Mouse (Mus musculus) embryonic facial prominence, embryonic 14.5 days (tissue): ENCODE data around the gene Avpr2. TPM values are rescaled to one million over a fixed set of nuclear protein-coding genes. Genes with fewer than 3 reads are reported as not detected.

Source experiments
- ATAC-seq: fragments of 200-750 bp; cut with Nextera tagmentation; 2 replicates; pipeline ENCODE4 v1.8.0; 2017; ENCODE audit warnings: low read depth, moderate number of reproducible peaks, moderate TSS enrichment
- DNase-seq: peaks from one replicate; pipeline ENCODE4 v3.0.0-alpha.2; 2015; ENCODE audit warnings: low spot score
- H3K27ac ChIP-seq: fragments of 300-500 bp; sonication (generic); replicated peaks from 2 replicates; pipeline ENCODE4 v1.5.1; 2014; ENCODE audit warnings: low read depth, mild to moderate bottlenecking, low read length, moderate library complexity
- H3K27me3 ChIP-seq: fragments of 300-500 bp; sonication (generic); replicated peaks from 2 replicates; pipeline ENCODE4 v1.6.1; 2014; ENCODE audit warnings: low read length; ENCODE audit not compliant: control insufficient read depth, insufficient read depth
- H3K36me3 ChIP-seq: fragments of 300-500 bp; sonication (generic); 2 replicates; pipeline ENCODE4 v1.6.1; 2014; ENCODE audit warnings: low read length, mixed read lengths; ENCODE audit not compliant: control insufficient read depth, insufficient read depth
- H3K4me1 ChIP-seq: fragments of 300-500 bp; sonication (generic); 2 replicates; pipeline ENCODE4 v1.6.1; 2014; ENCODE audit warnings: antibody characterized with exemption, low read length; ENCODE audit not compliant: control insufficient read depth, insufficient read depth
- H3K4me2 ChIP-seq: fragments of 300-500 bp; sonication (generic); 2 replicates; pipeline ENCODE4 v1.6.1; 2014; ENCODE audit warnings: low read depth, mild to moderate bottlenecking, low read length, moderate library complexity, mixed read lengths
- H3K4me3 ChIP-seq: fragments of 300-500 bp; sonication (generic); 2 replicates; pipeline ENCODE4 v1.5.1; 2014; ENCODE audit warnings: low read depth, mild to moderate bottlenecking, low read length
- H3K9ac ChIP-seq: fragments of 300-500 bp; sonication (generic); 2 replicates; pipeline ENCODE4 v1.6.1; 2014; ENCODE audit warnings: low read depth, mild to moderate bottlenecking, low read length, moderate library complexity, mixed read lengths
- H3K9me3 ChIP-seq: fragments of 300-500 bp; sonication (generic); 2 replicates; pipeline ENCODE4 v1.6.1; 2016; ENCODE audit warnings: low read length; ENCODE audit not compliant: control insufficient read depth
- WGBS: fragments of 180-500 bp; shearing (Covaris S2); extraction: QIAGEN DNeasy Blood & Tissue Kit; methylation state at CpG from one replicate; pipeline ENCODE4 v1.1.7; 2014; 5-methylcytosine and 5-hydroxymethylcytosine counted together
- polyA plus RNA-seq: library from polyadenylated mRNA; unstranded; fragments of >200 nt; fragmentation: Nextera tagmentation; extraction: Ambion mirVana; gene quantifications from 2 replicates; pipeline ENCODE4 v1.2.1, GENCODE M21; 2014

The Avpr2 gene
- polyA plus RNA-seq, 1 experiment from 2014 or later = not detected

DNA sequence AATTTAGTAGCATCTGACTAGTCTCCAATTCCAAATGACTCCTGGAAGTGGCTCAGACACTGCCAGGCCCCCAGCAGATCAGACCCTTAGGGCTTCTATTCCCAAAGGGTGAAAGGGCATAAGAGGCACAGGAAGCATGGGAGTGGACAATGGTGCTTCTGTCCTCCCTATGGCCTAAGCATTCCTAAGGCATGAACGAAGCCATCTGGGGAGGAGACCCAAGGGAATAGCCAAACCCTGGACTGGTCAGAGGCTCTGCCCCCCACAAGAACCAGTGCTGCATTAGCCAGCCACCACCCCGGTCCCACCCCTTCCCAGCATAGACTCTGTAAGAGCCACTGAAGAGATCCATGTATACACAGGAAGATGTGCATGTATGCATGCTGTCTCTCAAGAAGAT, 16.0 kb upstream of the Avpr2 start:
- peaks cover 12% of the 10 kb centered on the region for H3K27me3 ChIP-seq
- H3K9me3 ChIP-seq = no peaks in the 10 kb centered on the region
- H3K4me3 ChIP-seq = no peak overlapping the region
- no peak overlapping the region for H3K4me2 ChIP-seq
- ATAC-seq (0 out of 2 replicates have a peak, but pooled peaks have one; percentile 31), DNase-seq (no peak)
- WGBS = 44% methylated on average over 2 of the region's 2 CpGs
- H3K36me3 ChIP-seq = no peaks in the 10 kb centered on the region
- H3K9ac ChIP-seq = no peak overlapping the region
- H3K4me1 ChIP-seq = no peaks in the 10 kb centered on the region
- no peak overlapping the region for H3K27ac ChIP-seq

DNA sequence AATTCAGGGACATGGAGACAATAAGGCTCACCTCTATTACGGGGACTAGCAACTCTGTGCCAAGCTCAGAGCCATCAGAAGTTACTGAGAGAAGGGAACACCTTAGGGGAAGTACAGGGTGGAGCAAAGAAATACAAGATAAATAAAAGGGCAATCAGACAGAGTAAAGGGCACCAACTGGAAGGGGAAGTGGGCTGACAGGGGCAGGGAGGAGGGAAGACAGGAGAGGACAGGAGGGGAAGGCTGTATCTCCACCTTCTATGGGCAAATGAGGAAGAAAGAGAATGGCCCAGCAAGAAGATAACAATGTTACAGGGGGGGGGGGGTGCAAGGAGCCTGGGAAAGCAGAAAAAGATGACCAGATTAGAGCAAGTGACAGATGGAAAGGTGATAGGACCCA, 14.9 kb upstream of the Avpr2 start:
- Histone ChIP-seq H3K4me1 (no peaks in the 10 kb centered on the region), H3K4me3 (no peak overlapping the region), H3K9ac (no peak overlapping the region), H3K9me3 (no peaks in the 10 kb centered on the region), H3K27me3 (peaks cover 14% of the 10 kb centered on the region), H3K4me2 (no peak overlapping the region), H3K36me3 (no peaks in the 10 kb centered on the region), H3K27ac (no peak overlapping the region)
- ATAC-seq (no peak), DNase-seq (no peak)
- WGBS = 55% methylated on average over 1 of the region's 1 CpGs

DNA sequence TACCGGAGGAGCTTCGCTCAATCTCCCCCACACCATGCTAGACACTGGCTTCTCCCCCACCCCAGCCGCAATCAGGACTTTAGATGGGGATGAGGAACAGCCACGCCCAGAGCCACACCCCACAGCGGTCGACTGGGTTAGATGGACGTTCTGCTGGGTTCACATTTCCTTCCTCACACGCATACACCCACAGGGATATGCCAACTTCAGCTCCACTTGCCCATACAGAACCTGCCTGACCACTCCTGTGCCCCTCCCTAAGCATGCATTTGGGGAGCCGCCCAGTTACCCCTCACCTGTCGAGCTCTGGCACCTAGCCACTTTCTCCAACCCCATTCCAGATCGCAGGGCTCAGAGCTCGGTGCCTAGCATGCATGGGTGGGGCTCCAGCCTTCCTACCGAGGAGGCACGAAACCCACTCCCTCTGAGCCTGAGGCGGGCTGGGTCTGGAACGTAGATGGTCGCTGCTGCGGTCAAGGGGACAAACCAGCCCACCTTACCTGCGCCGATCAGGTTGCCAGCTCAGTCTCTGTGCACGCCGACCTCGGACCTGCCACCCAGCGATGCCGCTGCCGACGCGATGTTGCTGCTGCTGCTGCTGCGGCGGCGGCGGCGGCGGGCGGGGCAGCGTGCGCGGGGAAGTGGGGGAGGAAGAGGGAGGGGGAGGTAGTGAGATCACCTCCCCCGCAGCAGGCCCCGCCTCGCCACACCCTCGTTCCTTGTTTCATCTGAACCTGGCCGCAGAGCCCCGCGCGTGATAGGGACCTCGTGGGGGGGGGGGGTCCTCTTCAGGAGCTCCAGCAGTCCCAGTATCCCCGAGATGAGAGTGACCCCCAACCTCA, 11.5 kb upstream of the Avpr2 start:
- Histone ChIP-seq H3K27me3 (peaks cover 14% of the 10 kb centered on the region), H3K9ac (peak overlapping the region; percentile 59), H3K9me3 (no peaks in the 10 kb centered on the region), H3K36me3 (no peaks in the 10 kb centered on the region), H3K4me3 (peak overlapping the region; percentile 40), H3K27ac (no peak overlapping the region), H3K4me1 (no peaks in the 10 kb centered on the region), H3K4me2 (peak overlapping the region; percentile 66)
- DNase-seq (peak; percentile 22), ATAC-seq (peak; percentile 76)
- WGBS = 18% methylated on average over 21 of the region's 48 CpGs

DNA sequence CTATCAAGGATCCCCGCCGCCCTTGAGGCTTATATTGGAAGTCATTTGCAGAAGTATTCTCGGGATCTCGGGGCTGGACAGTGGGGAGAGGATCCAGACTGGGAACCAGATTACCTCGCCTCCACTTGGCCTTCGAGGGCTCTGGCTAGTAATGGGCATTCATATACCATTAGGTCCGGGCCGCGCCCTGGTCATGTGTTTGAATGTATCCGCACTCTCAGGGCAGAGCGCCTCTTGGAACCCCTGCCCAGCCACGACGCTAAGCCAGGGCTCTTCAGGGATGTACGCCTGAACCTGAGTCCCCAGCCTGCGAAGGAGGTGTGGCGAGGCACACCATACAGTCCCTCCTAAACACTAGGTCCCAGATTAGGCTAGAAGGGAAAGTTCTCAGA, 10.9 kb upstream of the Avpr2 start:
- Histone ChIP-seq H3K27me3 (peaks cover 14% of the 10 kb centered on the region), H3K36me3 (no peaks in the 10 kb centered on the region), H3K9ac (peak overlapping the region; percentile 59; the same call in 1 of the 2 replicates), H3K27ac (no peak overlapping the region), H3K9me3 (no peaks in the 10 kb centered on the region), H3K4me1 (no peaks in the 10 kb centered on the region), H3K4me2 (peak overlapping the region; percentile 66), H3K4me3 (peak overlapping the region; percentile 40)
- 33% methylated on average over 10 of the region's 16 CpGs for WGBS
- ATAC-seq = peak; percentile 24
- no peak for DNase-seq

DNA sequence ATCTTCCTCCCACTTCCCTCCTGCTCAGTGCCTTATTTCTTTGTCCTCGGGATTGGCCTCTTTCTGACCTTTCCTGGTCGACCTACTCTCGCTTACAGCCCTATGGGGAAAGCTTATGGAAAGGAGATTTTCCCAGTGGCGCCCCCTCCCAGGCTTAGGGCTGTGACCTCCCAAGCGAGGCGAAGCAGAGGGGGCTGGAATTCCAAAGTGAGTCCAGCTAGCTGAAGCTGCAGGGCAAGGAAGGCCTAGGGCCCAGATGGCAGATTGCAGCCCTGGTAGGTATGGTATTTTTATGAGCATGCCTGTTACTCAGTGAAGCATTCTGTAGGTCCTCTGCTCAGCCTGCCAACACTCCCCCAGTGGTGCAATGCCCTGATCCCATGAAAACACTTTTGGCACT, 10.4 kb upstream of the Avpr2 start:
- Histone ChIP-seq H3K4me2 (no peak overlapping the region), H3K4me3 (no peak overlapping the region), H3K27ac (no peak overlapping the region), H3K9ac (no peak overlapping the region), H3K4me1 (no peaks in the 10 kb centered on the region), H3K27me3 (peaks cover 14% of the 10 kb centered on the region), H3K36me3 (no peaks in the 10 kb centered on the region), H3K9me3 (no peaks in the 10 kb centered on the region)
- no peak for DNase-seq
- WGBS = 32% methylated on average over 6 of the region's 6 CpGs
- no peak for ATAC-seq

DNA sequence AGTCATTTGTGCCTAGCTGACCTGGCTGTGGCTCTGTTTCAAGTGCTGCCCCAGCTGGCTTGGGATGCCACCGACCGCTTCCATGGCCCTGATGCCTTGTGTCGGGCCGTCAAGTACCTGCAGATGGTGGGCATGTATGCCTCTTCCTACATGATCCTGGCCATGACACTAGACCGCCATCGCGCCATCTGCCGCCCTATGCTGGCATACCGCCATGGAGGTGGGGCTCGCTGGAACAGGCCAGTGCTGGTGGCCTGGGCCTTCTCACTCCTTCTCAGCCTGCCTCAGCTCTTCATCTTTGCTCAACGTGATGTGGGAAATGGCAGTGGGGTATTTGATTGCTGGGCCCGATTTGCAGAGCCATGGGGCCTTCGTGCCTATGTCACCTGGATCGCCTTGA, 931 bp downstream of the Avpr2 start:
- Histone ChIP-seq H3K4me3 (no peak overlapping the region), H3K4me1 (no peaks in the 10 kb centered on the region), H3K4me2 (no peak overlapping the region), H3K27ac (no peak overlapping the region), H3K9me3 (no peaks in the 10 kb centered on the region), H3K27me3 (no peaks in the 10 kb centered on the region), H3K36me3 (no peaks in the 10 kb centered on the region), H3K9ac (no peak overlapping the region)
- 98% methylated on average over 12 of the region's 14 CpGs for WGBS
- no peak for ATAC-seq
- no peak for DNase-seq

DNA sequence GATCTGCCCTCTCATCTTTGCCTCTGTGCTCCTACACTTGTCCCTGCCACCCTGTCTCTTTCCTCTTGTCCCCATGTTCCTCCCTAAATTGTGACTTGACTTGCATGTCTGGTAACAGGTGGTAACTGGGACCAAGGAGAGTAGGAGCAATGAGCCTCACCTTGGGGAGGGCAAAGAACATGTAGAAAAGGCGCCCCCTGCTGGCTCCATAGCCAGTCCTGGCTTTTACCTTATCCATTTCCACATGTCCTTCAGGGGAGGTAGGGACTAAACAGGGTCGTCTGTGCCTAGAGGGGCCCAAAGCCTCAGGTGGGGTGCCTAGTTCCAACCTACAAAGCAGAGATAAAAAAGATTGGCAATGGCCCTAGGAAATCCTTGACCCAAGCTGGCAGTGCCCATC, 3.8 kb downstream of the Avpr2 start, which contains the start of gene L1cam:
TSS of gene L1cam (minus strand) at position 387 of the 400 bp plus-strand sequence.
- Histone ChIP-seq H3K9me3 (no peaks in the 10 kb centered on the region), H3K4me1 (no peaks in the 10 kb centered on the region), H3K4me2 (no peak within 1 kb of the TSS), H3K4me3 (no peak within 1 kb of the TSS), H3K9ac (no peak within 1 kb of the TSS), H3K27ac (no peak within 1 kb of the TSS), H3K36me3 (no peaks in the 10 kb centered on the region), H3K27me3 (no peaks in the 10 kb centered on the region)
- WGBS = 15% methylated on average over 2 of the region's 2 CpGs
- DNase-seq = peak; percentile 5
- ATAC-seq = no peak

DNA sequence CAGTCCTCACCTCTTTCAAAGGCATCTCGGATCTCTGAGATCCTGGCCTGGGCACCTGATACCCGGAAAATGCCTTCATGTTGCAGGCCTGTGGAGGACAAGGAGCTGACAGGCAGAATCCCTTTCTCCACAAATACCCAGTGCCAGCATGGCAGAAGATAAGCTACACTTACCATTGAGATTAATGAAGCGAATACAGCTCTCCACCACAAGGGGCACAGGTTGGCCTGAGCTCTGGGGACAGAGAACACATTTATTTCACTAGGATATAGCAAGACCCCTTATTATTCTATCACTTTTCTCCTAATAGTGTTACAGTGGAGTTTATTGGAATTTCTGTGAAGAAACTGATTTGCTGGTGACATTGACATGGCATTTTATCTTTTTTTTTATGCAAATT, 6.1 kb downstream of the Avpr2 start:
- Histone ChIP-seq H3K9me3 (no peaks in the 10 kb centered on the region), H3K9ac (no peak overlapping the region), H3K4me3 (no peak overlapping the region), H3K27me3 (no peaks in the 10 kb centered on the region), H3K4me1 (no peaks in the 10 kb centered on the region), H3K27ac (no peak overlapping the region), H3K36me3 (no peaks in the 10 kb centered on the region), H3K4me2 (no peak overlapping the region)
- DNase-seq (no peak), ATAC-seq (no peak)
- WGBS = 70% methylated on average over 3 of the region's 3 CpGs

DNA sequence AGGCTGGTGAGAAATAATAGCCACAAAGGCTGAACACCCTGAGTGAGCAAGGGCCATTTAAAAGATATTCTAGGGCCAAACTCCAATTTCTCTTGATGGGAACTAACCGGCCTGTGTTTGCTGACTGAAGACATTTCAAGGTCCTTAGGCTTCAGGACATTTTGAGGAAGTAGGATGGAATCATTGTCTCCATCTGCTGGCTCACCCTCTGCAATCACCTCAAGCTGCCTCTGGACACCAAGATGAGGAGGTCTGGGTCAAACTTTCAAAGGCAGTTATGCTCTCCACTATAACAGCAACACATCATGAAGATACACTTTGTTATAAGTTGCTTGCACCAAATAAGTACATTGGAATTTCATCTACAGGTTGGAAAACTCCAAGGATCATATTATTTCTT, 18.1 kb downstream of the Avpr2 start:
- H3K27me3 ChIP-seq = no peaks in the 10 kb centered on the region
- no peaks in the 10 kb centered on the region for H3K36me3 ChIP-seq
- no peaks in the 10 kb centered on the region for H3K4me1 ChIP-seq
- H3K9me3 ChIP-seq = no peaks in the 10 kb centered on the region
- no peak overlapping the region for H3K4me3 ChIP-seq
- H3K27ac ChIP-seq = no peak overlapping the region
- no peak for ATAC-seq
- DNase-seq = no peak
- H3K9ac ChIP-seq = no peak overlapping the region
- WGBS = 93% methylated on average over 1 of the region's 1 CpGs
- H3K4me2 ChIP-seq = no peak overlapping the region
